Mouse (Mus musculus): ENCODE data around the gene Cbarp. TPM values are rescaled to one million over a fixed set of nuclear protein-coding genes. Genes with fewer than 3 reads are reported as not detected.
A peak's percentile ranks its signal among the peaks of the same experiment; 100 is the strongest.

Cbarp gene
- polyA plus RNA-seq, 1 experiment from 2014 or later = 26.5 TPM

GRCm38 (mm10) chr10:80091527-80091926, 49.1 kb downstream of the Cbarp start:
- Histone ChIP-seq H3K4me2 (replicated peaks) (no peak overlapping the region), H3K4me1 (no peaks in the 10 kb centered on the region), H3K9me3 (no peaks in the 10 kb centered on the region), H3K4me3 (no peak overlapping the region), H3K27me3 (replicated peaks) (no peaks in the 10 kb centered on the region), H3K9ac (no peak overlapping the region), H3K36me3 (no peaks in the 10 kb centered on the region), H3K27ac (no peak overlapping the region)
- WGBS = 86% methylated on average over 6 of the region's 6 CpGs
- no peak for ATAC-seq (ENCODE audit: low FRiP score, low read depth)

GRCm38 (mm10) chr10:80089146-80089545, 51.5 kb downstream of the Cbarp start:
- Histone ChIP-seq H3K4me2 (replicated peaks) (no peak overlapping the region), H3K27me3 (replicated peaks) (no peaks in the 10 kb centered on the region), H3K27ac (no peak overlapping the region), H3K9me3 (no peaks in the 10 kb centered on the region), H3K9ac (0 out of 2 replicates have a peak overlapping the region, but pooled peaks have one; percentile 5), H3K4me1 (no peaks in the 10 kb centered on the region), H3K4me3 (no peak overlapping the region), H3K36me3 (peaks cover 4% of the 10 kb centered on the region; the same call in 1 of the 2 replicates)
- 62% methylated on average over 4 of the region's 4 CpGs for WGBS
- ATAC-seq (ENCODE audit: low FRiP score, low read depth) = no peak

GRCm38 (mm10) chr10:80087483-80087882, 53.2 kb downstream of the Cbarp start:
- ATAC-seq (ENCODE audit: low FRiP score, low read depth) = no peak
- no peaks in the 10 kb centered on the region for H3K27me3 ChIP-seq (replicated peaks)
- no peak overlapping the region for H3K4me2 ChIP-seq (replicated peaks)
- no peak overlapping the region for H3K9ac ChIP-seq
- H3K27ac ChIP-seq = no peak overlapping the region
- WGBS = 92% methylated on average over 8 of the region's 8 CpGs
- H3K4me3 ChIP-seq = no peak overlapping the region
- H3K4me1 ChIP-seq = no peaks in the 10 kb centered on the region
- H3K9me3 ChIP-seq = no peaks in the 10 kb centered on the region
- H3K36me3 ChIP-seq = peaks cover 20% of the 10 kb centered on the region

DNA sequence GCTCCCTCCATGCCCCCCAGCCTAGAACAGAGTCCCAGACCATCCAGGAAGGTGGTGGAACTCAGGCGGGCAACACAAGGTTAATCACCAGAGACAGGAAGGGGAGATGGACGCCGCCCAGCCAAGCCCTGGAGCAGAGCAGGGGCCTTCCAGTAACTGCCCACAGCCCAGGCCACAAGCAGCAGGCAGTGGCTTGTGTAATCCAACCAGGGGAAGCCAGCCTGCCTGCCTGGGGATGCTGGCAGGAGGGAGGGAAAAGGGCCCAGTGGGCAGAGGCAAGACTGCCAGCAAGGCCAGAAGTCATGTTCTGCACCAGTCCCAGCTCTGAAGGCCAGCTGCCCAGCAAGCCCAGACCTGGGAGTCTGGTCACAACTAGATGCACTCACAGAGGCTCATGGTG, 53.8 kb downstream of the Cbarp start:
- H3K9ac ChIP-seq = no peak overlapping the region
- peaks cover 26% of the 10 kb centered on the region for H3K36me3 ChIP-seq
- no peaks in the 10 kb centered on the region for H3K4me1 ChIP-seq
- no peak overlapping the region for H3K4me3 ChIP-seq
- H3K4me2 ChIP-seq (replicated peaks) = no peak overlapping the region
- WGBS = 83% methylated on average over 3 of the region's 3 CpGs
- H3K27ac ChIP-seq = no peak overlapping the region
- no peaks in the 10 kb centered on the region for H3K9me3 ChIP-seq
- no peak for ATAC-seq (ENCODE audit: low FRiP score, low read depth)
- no peaks in the 10 kb centered on the region for H3K27me3 ChIP-seq (replicated peaks)

DNA sequence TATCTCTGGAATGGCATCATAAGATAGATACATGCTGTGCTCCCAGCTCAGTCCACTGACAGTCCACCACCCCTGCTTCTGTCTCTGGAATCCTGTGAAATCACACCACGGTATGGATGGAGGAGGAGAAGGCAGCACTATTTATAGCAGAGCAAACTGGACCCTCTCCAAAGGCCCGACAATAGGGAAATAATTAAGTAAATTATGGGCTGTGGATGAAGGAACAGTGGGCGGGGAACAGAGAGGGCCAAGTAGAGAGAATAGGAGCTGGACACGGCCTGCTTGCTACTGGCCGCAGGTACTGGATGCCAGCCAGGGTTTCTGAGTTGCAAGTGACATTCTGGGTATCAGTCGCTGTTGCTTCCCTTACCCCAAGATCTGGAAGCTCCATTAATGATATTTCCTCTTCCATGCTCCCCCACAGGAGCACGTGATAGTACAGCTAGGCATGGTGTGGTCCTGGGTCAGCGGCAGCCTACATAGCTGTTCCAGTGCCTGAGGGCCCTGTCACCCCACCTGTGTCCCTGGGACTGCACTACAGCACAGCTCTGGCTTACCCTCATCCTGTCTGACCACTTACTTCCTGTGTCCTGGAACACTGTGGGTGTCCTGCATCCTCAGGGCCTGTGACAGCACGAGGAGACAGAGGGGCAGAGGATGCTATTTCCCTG, 55.7 kb downstream of the Cbarp start:
- H3K4me1 ChIP-seq = no peaks in the 10 kb centered on the region
- ATAC-seq (ENCODE audit: low FRiP score, low read depth) = no peak
- no peaks in the 10 kb centered on the region for H3K27me3 ChIP-seq (replicated peaks)
- H3K9ac ChIP-seq = no peak overlapping the region
- peaks cover 45% of the 10 kb centered on the region for H3K36me3 ChIP-seq
- no peak overlapping the region for H3K4me2 ChIP-seq (replicated peaks)
- H3K9me3 ChIP-seq = no peaks in the 10 kb centered on the region
- no peak overlapping the region for H3K4me3 ChIP-seq
- no peak overlapping the region for H3K27ac ChIP-seq
- WGBS = 76% methylated on average over 9 of the region's 9 CpGs

DNA sequence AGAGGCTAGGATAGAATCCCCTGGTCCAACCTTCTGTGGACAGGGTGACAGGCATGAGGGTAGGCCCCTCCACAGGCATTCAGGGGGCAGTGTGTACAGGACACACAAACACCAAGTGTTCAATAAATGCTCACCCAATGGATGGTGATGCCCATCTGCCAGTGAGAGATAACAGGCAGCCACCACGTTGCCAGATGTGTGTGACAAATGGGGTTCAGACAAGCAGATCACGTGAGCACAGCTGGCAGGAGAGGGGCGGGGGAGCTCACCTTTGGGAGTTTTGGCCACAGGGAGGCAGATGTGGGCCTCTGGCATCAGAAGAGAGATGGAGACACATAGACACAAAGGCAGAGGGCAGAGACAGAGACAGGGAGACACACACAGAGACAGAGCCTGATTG, 59.6 kb downstream of the Cbarp start:
- WGBS = 83% methylated on average over 3 of the region's 3 CpGs
- Histone ChIP-seq H3K27ac (no peak overlapping the region), H3K4me2 (replicated peaks) (no peak overlapping the region), H3K9me3 (no peaks in the 10 kb centered on the region), H3K27me3 (replicated peaks) (no peaks in the 10 kb centered on the region), H3K4me1 (no peaks in the 10 kb centered on the region; the same call in 1 of the 2 replicates), H3K4me3 (no peak overlapping the region), H3K36me3 (peaks cover 61% of the 10 kb centered on the region), H3K9ac (no peak overlapping the region)
- no peak for ATAC-seq (ENCODE audit: low FRiP score, low read depth)

Other genes starting within 250 kb of the Cbarp start
- not detected in 2 replicates for gene Cfd, start 250.0 kb downstream of the Cbarp start, polyA plus RNA-seq (2016; fragmentation: Nextera tagmentation; extraction: Ambion mirVana)
- 60.5 and 62.6 TPM in 2 replicates for gene Med16, start 231.9 kb downstream of the Cbarp start, polyA plus RNA-seq (2016; fragmentation: Nextera tagmentation; extraction: Ambion mirVana)
- gene Gm26602, start 230.0 kb downstream of the Cbarp start, polyA plus RNA-seq (2016; fragmentation: Nextera tagmentation; extraction: Ambion mirVana) = 28.4 and 40.5 TPM in 2 replicates
- gene Kiss1r, start 223.9 kb downstream of the Cbarp start, polyA plus RNA-seq (2016; fragmentation: Nextera tagmentation; extraction: Ambion mirVana) = 1.1 and 1.3 TPM in 2 replicates
- gene R3hdm4, start 219.6 kb downstream of the Cbarp start, polyA plus RNA-seq (2016; fragmentation: Nextera tagmentation; extraction: Ambion mirVana) = 185 and 186 TPM in 2 replicates
- gene Arid3a, start 213.8 kb downstream of the Cbarp start, polyA plus RNA-seq (2016; fragmentation: Nextera tagmentation; extraction: Ambion mirVana) = 4.9 and 7.7 TPM in 2 replicates
- gene Wdr18, start 180.7 kb downstream of the Cbarp start, polyA plus RNA-seq (2016; fragmentation: Nextera tagmentation; extraction: Ambion mirVana) = 84.5 and 98.3 TPM in 2 replicates
- 0.24 and 0.40 TPM in 2 replicates for gene Grin3b, start 170.1 kb downstream of the Cbarp start, polyA plus RNA-seq (2016; fragmentation: Nextera tagmentation; extraction: Ambion mirVana)
- gene Tmem259, start 156.5 kb downstream of the Cbarp start, polyA plus RNA-seq (2016; fragmentation: Nextera tagmentation; extraction: Ambion mirVana) = 26.3 and 27.7 TPM in 2 replicates
- 106 and 107 TPM in 2 replicates for gene Cnn2, start 152.3 kb downstream of the Cbarp start, polyA plus RNA-seq (2016; fragmentation: Nextera tagmentation; extraction: Ambion mirVana)
- 9.9 and 10.7 TPM in 2 replicates for gene Abca7, start 144.3 kb downstream of the Cbarp start, polyA plus RNA-seq (2016; fragmentation: Nextera tagmentation; extraction: Ambion mirVana)
- gene Arhgap45, start 124.2 kb downstream of the Cbarp start, polyA plus RNA-seq (2016; fragmentation: Nextera tagmentation; extraction: Ambion mirVana) = 4.3 and 4.7 TPM in 2 replicates
- 160 and 166 TPM in 2 replicates for gene Polr2e, start 101.0 kb downstream of the Cbarp start, polyA plus RNA-seq (2016; fragmentation: Nextera tagmentation; extraction: Ambion mirVana)
- gene Gpx4, start 93.7 kb downstream of the Cbarp start, polyA plus RNA-seq (2016; fragmentation: Nextera tagmentation; extraction: Ambion mirVana) = 499 and 515 TPM in 2 replicates
- 15.1 and 15.4 TPM in 2 replicates for gene Sbno2, start 35.3 kb downstream of the Cbarp start, polyA plus RNA-seq (2016; fragmentation: Nextera tagmentation; extraction: Ambion mirVana)
- gene Stk11, start 25.0 kb downstream of the Cbarp start, polyA plus RNA-seq (2016; fragmentation: Nextera tagmentation; extraction: Ambion mirVana) = 17.4 and 23.9 TPM in 2 replicates
- 396 and 422 TPM in 2 replicates for gene Atp5d, start 2.2 kb downstream of the Cbarp start, polyA plus RNA-seq (2016; fragmentation: Nextera tagmentation; extraction: Ambion mirVana)
- 40.8 and 45.1 TPM in 2 replicates for gene Midn, start 7.4 kb upstream of the Cbarp start, polyA plus RNA-seq (2016; fragmentation: Nextera tagmentation; extraction: Ambion mirVana)
- gene Cirbp, start 25.1 kb upstream of the Cbarp start, polyA plus RNA-seq (2016; fragmentation: Nextera tagmentation; extraction: Ambion mirVana) = 262 and 273 TPM in 2 replicates
- 14.9 and 15.7 TPM in 2 replicates for gene 1600002K03Rik, start 32.1 kb upstream of the Cbarp start, polyA plus RNA-seq (2016; fragmentation: Nextera tagmentation; extraction: Ambion mirVana)
- gene Efna2, start 38.6 kb upstream of the Cbarp start, polyA plus RNA-seq (2016; fragmentation: Nextera tagmentation; extraction: Ambion mirVana) = 47.9 and 48.0 TPM in 2 replicates
- gene Mum1, start 85.6 kb upstream of the Cbarp start, polyA plus RNA-seq (2016; fragmentation: Nextera tagmentation; extraction: Ambion mirVana) = 52.1 and 54.6 TPM in 2 replicates
- 214 and 227 TPM in 2 replicates for gene Ndufs7, start 108.3 kb upstream of the Cbarp start, polyA plus RNA-seq (2016; fragmentation: Nextera tagmentation; extraction: Ambion mirVana)
- 37.9 and 38.6 TPM in 2 replicates for gene Gamt, start 120.2 kb upstream of the Cbarp start, polyA plus RNA-seq (2016; fragmentation: Nextera tagmentation; extraction: Ambion mirVana)
- gene Dazap1, start 120.7 kb upstream of the Cbarp start, polyA plus RNA-seq (2016; fragmentation: Nextera tagmentation; extraction: Ambion mirVana) = 66.6 TPM in 2 replicates
- 643 and 654 TPM in 2 replicates for gene Rps15, start 151.6 kb upstream of the Cbarp start, polyA plus RNA-seq (2016; fragmentation: Nextera tagmentation; extraction: Ambion mirVana)
- 160 and 175 TPM in 2 replicates for gene Apc2, start 155.1 kb upstream of the Cbarp start, polyA plus RNA-seq (2016; fragmentation: Nextera tagmentation; extraction: Ambion mirVana)
- gene 2310011J03Rik, start 179.7 kb upstream of the Cbarp start, polyA plus RNA-seq (2016; fragmentation: Nextera tagmentation; extraction: Ambion mirVana) = 37.7 and 41.1 TPM in 2 replicates
- 2.2 and 2.3 TPM in 2 replicates for gene Pcsk4, start 188.7 kb upstream of the Cbarp start, polyA plus RNA-seq (2016; fragmentation: Nextera tagmentation; extraction: Ambion mirVana)
- gene Reep6, start 189.1 kb upstream of the Cbarp start, polyA plus RNA-seq (2016; fragmentation: Nextera tagmentation; extraction: Ambion mirVana) = 3.4 and 3.6 TPM in 2 replicates
- gene Adamtsl5, start 207.6 kb upstream of the Cbarp start, polyA plus RNA-seq (2016; fragmentation: Nextera tagmentation; extraction: Ambion mirVana) = 0.50 and 1.1 TPM in 2 replicates
- gene Plk5, start 215.6 kb upstream of the Cbarp start, polyA plus RNA-seq (2016; fragmentation: Nextera tagmentation; extraction: Ambion mirVana) = 0.29 and 0.49 TPM in 2 replicates
- 23.6 and 26.5 TPM in 2 replicates for gene Mex3d, start 246.8 kb upstream of the Cbarp start, polyA plus RNA-seq (2016; fragmentation: Nextera tagmentation; extraction: Ambion mirVana)